Comparison of ENCODE assay signal across 7 mouse cellular contexts in the genomic region with DNA sequence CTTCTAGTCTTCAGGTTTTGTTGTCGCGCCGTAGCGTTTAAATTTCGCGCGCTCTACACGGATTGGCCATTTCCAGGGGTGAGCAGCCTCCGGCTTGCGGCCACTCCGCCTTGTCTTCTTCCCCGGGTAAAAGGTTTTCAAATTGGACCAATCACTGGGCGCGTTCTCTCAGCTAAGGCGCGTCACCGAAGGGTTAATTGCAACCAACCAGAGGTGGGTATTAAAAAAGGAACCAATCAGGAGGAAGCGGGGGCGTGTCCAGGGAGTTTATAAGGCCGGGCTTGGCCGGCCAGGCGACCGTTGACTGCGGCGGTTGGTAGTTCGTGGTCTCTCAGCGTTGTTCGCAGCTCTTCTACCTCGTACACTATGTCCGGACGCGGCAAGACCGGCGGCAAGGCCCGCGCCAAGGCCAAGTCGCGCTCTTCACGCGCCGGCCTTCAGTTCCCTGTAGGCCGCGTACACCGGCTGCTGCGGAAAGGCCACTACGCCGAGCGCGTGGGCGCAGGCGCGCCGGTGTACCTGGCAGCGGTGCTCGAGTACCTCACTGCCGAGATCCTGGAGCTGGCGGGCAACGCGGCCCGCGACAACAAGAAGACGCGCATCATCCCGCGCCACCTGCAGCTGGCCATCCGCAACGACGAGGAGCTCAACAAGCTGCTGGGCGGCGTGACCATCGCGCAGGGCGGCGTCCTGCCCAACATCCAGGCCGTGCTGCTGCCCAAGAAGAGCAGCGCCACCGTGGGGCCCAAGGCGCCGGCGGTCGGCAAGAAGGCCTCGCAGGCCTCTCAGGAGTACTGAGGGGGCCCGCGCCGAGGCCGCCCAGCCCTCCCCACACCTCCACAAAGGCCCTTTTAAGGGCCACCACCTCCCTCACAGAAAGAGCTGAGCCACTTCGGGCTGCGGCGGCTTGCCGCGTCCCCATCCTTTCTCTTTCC. TPM values are rescaled to one million over a fixed set of nuclear protein-coding genes. Genes with fewer than 3 reads are reported as not detected.
A peak's percentile ranks its signal among the peaks of the same experiment; 100 is the strongest.
DNase-seq lines count a peak whose midpoint lies in the region; ATAC-seq and TF ChIP-seq lines count a peak whose summit lies in the region.

A gene (plus strand): TSS at position 299 of the 935 bp plus-strand sequence.

- H3K4me1 ChIP-seq in embryonic facial prominence, embryonic 10.5 days = peaks cover 16% of the 10 kb centered on the region
- H3K4me1 ChIP-seq in intestine, postnatal 0 days (replicated peaks; ENCODE audit: control insufficient read depth, insufficient read depth, low read length) = no peaks in the 10 kb centered on the region
- peaks cover 22% of the 10 kb centered on the region for H3K4me1 ChIP-seq in midbrain, embryonic 12.5 days
- H3K4me1 ChIP-seq in small intestine, adult 2 months (ENCODE audit: control insufficient read depth, insufficient read depth, insufficient read length, low read length) = peaks cover 2% of the 10 kb centered on the region; the same call in 1 of the 2 replicates

- TF ChIP-seq CTCF in intestine, postnatal 0 days (IDR thresholded peaks at IDR 0.05; ENCODE audit: low read depth) = peak; percentile 78
- TF ChIP-seq CTCF in small intestine, adult 2 months (IDR thresholded peaks at IDR 0.05; ENCODE audit: extremely low read depth, insufficient read length, insufficient replicate concordance, low read depth, low read length) = peak; percentile 36; the same call in 1 of the 2 replicates

- peaks cover 81% of the 10 kb centered on the region for H3K36me3 ChIP-seq in embryonic facial prominence, embryonic 10.5 days (replicated peaks)
- peaks cover 39% of the 10 kb centered on the region for H3K36me3 ChIP-seq in intestine, postnatal 0 days (ENCODE audit: control insufficient read depth, insufficient read depth)
- peaks cover 57% of the 10 kb centered on the region for H3K36me3 ChIP-seq in midbrain, embryonic 12.5 days
- peaks cover 25% of the 10 kb centered on the region for H3K36me3 ChIP-seq in small intestine, adult 2 months (ENCODE audit: control insufficient read depth, insufficient read depth, low read length)

- DNase-seq in adrenal gland, postnatal 10 days = peak; percentile 99
- peak; percentile 98 for DNase-seq in embryonic facial prominence, embryonic 10.5 days (ENCODE audit: low spot score)
- peak; percentile 96 for DNase-seq in gonadal fat pad, adult 2 months (ENCODE audit: low read depth)
- DNase-seq in left cerebral cortex, postnatal 4 days = peak; percentile 98

- WGBS in embryonic facial prominence, embryonic 10.5 days = under 1% methylated on average over 91 of the region's 91 CpGs
- WGBS in intestine, postnatal 0 days = under 1% methylated on average over 82 of the region's 91 CpGs
- WGBS in midbrain, embryonic 12.5 days = under 1% methylated on average over 90 of the region's 91 CpGs
- WGBS in small intestine, adult 2 months = under 1% methylated on average over 91 of the region's 91 CpGs

- intact Hi-C loops in left cerebral cortex, postnatal 4 days (cut with DNase I) = no loop called here

- peak; percentile 95 for ATAC-seq in intestine, postnatal 0 days
- peak; percentile 95 for ATAC-seq in midbrain, embryonic 12.5 days (ENCODE audit: low FRiP score, low read depth)

- peak within 1 kb of the TSS; percentile 93 for H3K4me2 ChIP-seq in intestine, postnatal 0 days (replicated peaks; ENCODE audit: low read depth)
- peak within 1 kb of the TSS; percentile 79 for H3K4me2 ChIP-seq in midbrain, embryonic 12.5 days (replicated peaks)

- H3K4me3 ChIP-seq in embryonic facial prominence, embryonic 10.5 days = peak within 1 kb of the TSS; percentile 99
- H3K4me3 ChIP-seq in intestine, postnatal 0 days (ENCODE audit: low read depth, low read length) = peak within 1 kb of the TSS; percentile 67
- peak within 1 kb of the TSS; percentile 95 for H3K4me3 ChIP-seq in midbrain, embryonic 12.5 days
- H3K4me3 ChIP-seq in small intestine, adult 2 months (ENCODE audit: low read depth, low read length) = peak within 1 kb of the TSS; percentile 75

- H3K9ac ChIP-seq in intestine, postnatal 0 days (ENCODE audit: low read depth, low read length) = peak within 1 kb of the TSS; percentile 87
- H3K9ac ChIP-seq in midbrain, embryonic 12.5 days (replicated peaks) = peak within 1 kb of the TSS; percentile 99

- H3K27me3 ChIP-seq in embryonic facial prominence, embryonic 10.5 days (replicated peaks; ENCODE audit: low read depth, poor library complexity, severe bottlenecking) = no peaks in the 10 kb centered on the region
- no peaks in the 10 kb centered on the region for H3K27me3 ChIP-seq in intestine, postnatal 0 days (replicated peaks; ENCODE audit: control insufficient read depth, insufficient read depth, low read length)
- no peaks in the 10 kb centered on the region for H3K27me3 ChIP-seq in midbrain, embryonic 12.5 days
- no peaks in the 10 kb centered on the region for H3K27me3 ChIP-seq in small intestine, adult 2 months (ENCODE audit: control insufficient read depth, insufficient read depth, low read length)

- peaks cover 6% of the 10 kb centered on the region for H3K9me3 ChIP-seq in embryonic facial prominence, embryonic 10.5 days
- no peaks in the 10 kb centered on the region for H3K9me3 ChIP-seq in intestine, postnatal 0 days (ENCODE audit: control insufficient read depth)
- H3K9me3 ChIP-seq in midbrain, embryonic 12.5 days = no peaks in the 10 kb centered on the region

- peak; percentile 100 for TF ChIP-seq POLR2A in small intestine, adult 2 months (IDR thresholded peaks at IDR 0.05; ENCODE audit: low read depth, low read length)

- peak within 1 kb of the TSS; percentile 98 for H3K27ac ChIP-seq in embryonic facial prominence, embryonic 10.5 days (replicated peaks)
- peak within 1 kb of the TSS; percentile 80 for H3K27ac ChIP-seq in intestine, postnatal 0 days (ENCODE audit: low read depth, low read length)
- H3K27ac ChIP-seq in midbrain, embryonic 12.5 days (replicated peaks) = peak within 1 kb of the TSS; percentile 96
- peak within 1 kb of the TSS; percentile 74 for H3K27ac ChIP-seq in small intestine, adult 2 months (ENCODE audit: insufficient read depth, low read depth, low read length)

RNA-seq across cellular contexts. Expression of the gene that starts here (rescaled TPM):
- total RNA-seq in adrenal gland, postnatal 10 days (2021) = 10 to 100 TPM; 87.2 to 99.6 TPM
- polyA plus RNA-seq in embryonic facial prominence, embryonic 10.5 days (2016; fragmentation: Nextera tagmentation; extraction: Ambion mirVana) = 601 and 615 TPM in 2 replicates
- polyA plus RNA-seq in gonadal fat pad, adult 2 months (2012; rRNA removed) = 52.0 and 59.0 TPM in 2 replicates
- polyA plus RNA-seq in intestine, postnatal 0 days (2015; fragmentation: Nextera tagmentation; extraction: Ambion mirVana) = 84.5 and 89.1 TPM in 2 replicates
- 10 to 100 TPM; 81.0 to 82.7 TPM for total RNA-seq in left cerebral cortex, postnatal 4 days (2021)
- polyA plus RNA-seq in midbrain, embryonic 12.5 days (2016; fragmentation: Nextera tagmentation; extraction: Ambion mirVana) = 351 and 363 TPM in 2 replicates
- polyA plus RNA-seq in small intestine, adult 2 months (2012; rRNA removed) = 180 and 255 TPM in 2 replicates

Comparison
In these comparisons a context has a peak if more than half of its experiments do, and no peak if none do; other contexts are left out.
1. Peak in every context shown above with its lines: DNase-seq, ATAC-seq, H3K4me3 ChIP-seq and H3K27ac ChIP-seq.